In the genomic region with DNA sequence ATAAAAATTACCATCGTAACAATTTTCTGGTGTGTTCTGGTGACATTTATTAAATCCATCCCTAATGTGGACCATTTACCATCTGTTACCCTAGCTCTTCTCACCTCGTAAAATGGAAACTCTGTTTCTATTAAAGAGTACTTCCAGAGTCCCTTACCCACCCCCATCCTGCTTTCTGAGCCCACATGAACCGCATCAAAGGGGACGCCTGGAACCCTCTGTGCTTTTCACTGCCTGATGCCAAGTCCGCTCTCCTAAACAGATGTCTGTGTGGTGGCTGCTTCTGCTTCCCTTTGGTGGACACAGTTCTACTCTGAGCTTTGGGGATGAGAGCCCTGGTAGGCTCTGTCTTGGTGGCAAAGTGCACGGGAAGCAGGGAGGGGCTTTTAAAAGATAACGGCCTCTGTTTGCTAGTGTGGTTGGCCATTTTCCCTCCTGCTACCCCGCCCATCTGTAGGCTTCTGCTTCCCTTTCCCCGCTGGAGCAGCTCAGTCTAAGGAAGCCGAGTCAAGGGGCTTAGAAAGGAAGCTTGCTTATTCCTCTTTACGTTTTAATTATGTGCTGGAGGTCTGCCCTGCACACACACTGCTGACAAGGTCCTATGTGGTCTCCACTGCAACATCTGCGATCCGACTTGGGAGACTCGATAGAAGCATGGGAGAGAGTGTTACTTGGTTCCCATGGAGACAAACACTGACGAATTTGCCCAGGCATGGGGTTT, we compare ENCODE assay signal across 8 mouse cellular contexts. TPM values are rescaled to one million over a fixed set of nuclear protein-coding genes. Genes with fewer than 3 reads are reported as not detected.
DNase-seq lines count a peak whose midpoint lies in the region; ATAC-seq lines count a peak whose summit lies in the region.

No protein-coding gene starts in this region.

- no peak overlapping the region for H3K4me3 ChIP-seq in embryonic facial prominence, embryonic 12.5 days
- no peak overlapping the region for H3K4me3 ChIP-seq in embryonic facial prominence, embryonic 10.5 days
- no peak overlapping the region for H3K4me3 ChIP-seq in midbrain, embryonic 13.5 days (replicated peaks)
- no peak overlapping the region for H3K4me3 ChIP-seq in midbrain, embryonic 11.5 days (ENCODE audit: low read depth, low read length)
- H3K4me3 ChIP-seq in limb, embryonic 10.5 days: peak overlapping the region; percentile 27
- H3K4me3 ChIP-seq in neural tube, embryonic 14.5 days (ENCODE audit: low read depth, low read length): no peak overlapping the region

- WGBS in embryonic facial prominence, embryonic 12.5 days: 54% methylated on average over 15 of the region's 15 CpGs
- WGBS in embryonic facial prominence, embryonic 10.5 days: 69% methylated on average over 15 of the region's 15 CpGs
- 46% methylated on average over 15 of the region's 15 CpGs for WGBS in midbrain, embryonic 13.5 days
- WGBS in midbrain, embryonic 11.5 days: 59% methylated on average over 15 of the region's 15 CpGs
- 27% methylated on average over 15 of the region's 15 CpGs for WGBS in limb, embryonic 10.5 days
- 32% methylated on average over 15 of the region's 15 CpGs for WGBS in neural tube, embryonic 14.5 days

- ATAC-seq in embryonic facial prominence, embryonic 12.5 days (ENCODE audit: insufficient number of reproducible peaks, insufficient read depth, low FRiP score, low TSS enrichment): no peak
- ATAC-seq in midbrain, embryonic 13.5 days: no peak
- ATAC-seq in midbrain, embryonic 11.5 days (ENCODE audit: low FRiP score): no peak
- no peak for ATAC-seq in neural tube, embryonic 14.5 days (ENCODE audit: low read depth)

- H3K4me2 ChIP-seq in embryonic facial prominence, embryonic 12.5 days (replicated peaks): no peak overlapping the region
- H3K4me2 ChIP-seq in midbrain, embryonic 13.5 days (replicated peaks): 0 out of 2 replicates have a peak overlapping the region, but pooled peaks have one; percentile 9
- H3K4me2 ChIP-seq in midbrain, embryonic 11.5 days: no peak overlapping the region
- H3K4me2 ChIP-seq in neural tube, embryonic 14.5 days (ENCODE audit: low read depth, low read length): no peak overlapping the region

- no peak overlapping the region for H3K9ac ChIP-seq in embryonic facial prominence, embryonic 12.5 days
- peak overlapping the region; percentile 39; the same call in 1 of the 2 replicates for H3K9ac ChIP-seq in midbrain, embryonic 13.5 days (replicated peaks)
- no peak overlapping the region for H3K9ac ChIP-seq in midbrain, embryonic 11.5 days (ENCODE audit: low read length)
- H3K9ac ChIP-seq in neural tube, embryonic 14.5 days (replicated peaks; ENCODE audit: low read depth, low read length): no peak overlapping the region

- no peaks in the 10 kb centered on the region for H3K27me3 ChIP-seq in embryonic facial prominence, embryonic 12.5 days
- H3K27me3 ChIP-seq in embryonic facial prominence, embryonic 10.5 days (replicated peaks; ENCODE audit: low read depth, poor library complexity, severe bottlenecking): no peaks in the 10 kb centered on the region
- H3K27me3 ChIP-seq in midbrain, embryonic 13.5 days: no peaks in the 10 kb centered on the region
- H3K27me3 ChIP-seq in midbrain, embryonic 11.5 days (ENCODE audit: control insufficient read depth, insufficient read depth, low read length): no peaks in the 10 kb centered on the region
- H3K27me3 ChIP-seq in limb, embryonic 10.5 days (ENCODE audit: low read depth, poor library complexity, severe bottlenecking): peaks cover 12% of the 10 kb centered on the region; the same call in 1 of the 2 replicates
- no peaks in the 10 kb centered on the region for H3K27me3 ChIP-seq in neural tube, embryonic 14.5 days (ENCODE audit: control insufficient read depth, insufficient read depth, low read length)

- no peaks in the 10 kb centered on the region for H3K9me3 ChIP-seq in embryonic facial prominence, embryonic 12.5 days
- no peaks in the 10 kb centered on the region for H3K9me3 ChIP-seq in embryonic facial prominence, embryonic 10.5 days
- no peaks in the 10 kb centered on the region for H3K9me3 ChIP-seq in midbrain, embryonic 13.5 days
- no peaks in the 10 kb centered on the region for H3K9me3 ChIP-seq in midbrain, embryonic 11.5 days (ENCODE audit: control insufficient read depth, low read length)
- no peaks in the 10 kb centered on the region for H3K9me3 ChIP-seq in limb, embryonic 10.5 days (replicated peaks)
- H3K9me3 ChIP-seq in neural tube, embryonic 14.5 days (ENCODE audit: control insufficient read depth, low read length): no peaks in the 10 kb centered on the region

- H3K36me3 ChIP-seq in embryonic facial prominence, embryonic 12.5 days: peaks cover 28% of the 10 kb centered on the region
- peaks cover 33% of the 10 kb centered on the region for H3K36me3 ChIP-seq in embryonic facial prominence, embryonic 10.5 days (replicated peaks)
- H3K36me3 ChIP-seq in midbrain, embryonic 13.5 days: no peaks in the 10 kb centered on the region
- H3K36me3 ChIP-seq in midbrain, embryonic 11.5 days (ENCODE audit: control insufficient read depth, insufficient read depth, low read length): no peaks in the 10 kb centered on the region
- H3K36me3 ChIP-seq in limb, embryonic 10.5 days: peaks cover 28% of the 10 kb centered on the region
- H3K36me3 ChIP-seq in neural tube, embryonic 14.5 days (ENCODE audit: control insufficient read depth, insufficient read depth, low read length): no peaks in the 10 kb centered on the region

- no peaks in the 10 kb centered on the region for H3K4me1 ChIP-seq in embryonic facial prominence, embryonic 12.5 days
- H3K4me1 ChIP-seq in embryonic facial prominence, embryonic 10.5 days: no peaks in the 10 kb centered on the region
- peaks cover 24% of the 10 kb centered on the region for H3K4me1 ChIP-seq in midbrain, embryonic 13.5 days (replicated peaks)
- no peaks in the 10 kb centered on the region; the same call in 1 of the 2 replicates for H3K4me1 ChIP-seq in midbrain, embryonic 11.5 days (ENCODE audit: control insufficient read depth, insufficient read depth, low read length)
- H3K4me1 ChIP-seq in limb, embryonic 10.5 days: peaks cover 39% of the 10 kb centered on the region
- H3K4me1 ChIP-seq in neural tube, embryonic 14.5 days (ENCODE audit: control insufficient read depth, insufficient read depth, low read length): peaks cover 12% of the 10 kb centered on the region; the same call in 1 of the 2 replicates

- peak overlapping the region; percentile 37; the same call in 1 of the 2 replicates for H3K27ac ChIP-seq in embryonic facial prominence, embryonic 12.5 days
- no peak overlapping the region for H3K27ac ChIP-seq in embryonic facial prominence, embryonic 10.5 days (replicated peaks)
- H3K27ac ChIP-seq in midbrain, embryonic 13.5 days: peak overlapping the region; percentile 51; the same call in 1 of the 2 replicates
- H3K27ac ChIP-seq in midbrain, embryonic 11.5 days (ENCODE audit: low read depth, low read length): no peak overlapping the region
- peak overlapping the region; percentile 77 for H3K27ac ChIP-seq in limb, embryonic 10.5 days
- H3K27ac ChIP-seq in neural tube, embryonic 14.5 days (ENCODE audit: low read depth, low read length): peak overlapping the region; percentile 44

- no peak for DNase-seq in embryonic facial prominence, embryonic 10.5 days (ENCODE audit: low spot score)
- DNase-seq in midbrain, embryonic 11.5 days (ENCODE audit: low spot score, missing footprints): no peak
- peak; percentile 64 for DNase-seq in limb, embryonic 10.5 days (ENCODE audit: low spot score)
- DNase-seq in natural killer cell, adult 2 months (ENCODE audit: low spot score in 2 of 2): no peak
- no peak for DNase-seq in left cerebral cortex, adult 11 months (ENCODE audit: low spot score)

RNA-seq across cellular contexts. Expression of a gene that starts 26.9 kb away (rescaled TPM):
- polyA plus RNA-seq in embryonic facial prominence, embryonic 12.5 days (2016; fragmentation: Nextera tagmentation; extraction: Ambion mirVana): 56.8 and 59.7 TPM in 2 replicates
- polyA plus RNA-seq in embryonic facial prominence, embryonic 10.5 days (2016; fragmentation: Nextera tagmentation; extraction: Ambion mirVana): 36.5 and 36.8 TPM in 2 replicates
- polyA plus RNA-seq in midbrain, embryonic 13.5 days (2015; fragmentation: Nextera tagmentation; extraction: Ambion mirVana): 6.0 and 7.8 TPM in 2 replicates
- 18.6 and 20.5 TPM in 2 replicates for polyA plus RNA-seq in midbrain, embryonic 11.5 days (2014; fragmentation: Nextera tagmentation; extraction: Ambion mirVana)
- polyA plus RNA-seq in limb, embryonic 10.5 days (2016; fragmentation: Nextera tagmentation; extraction: Ambion mirVana): 35.6 and 38.7 TPM in 2 replicates
- polyA plus RNA-seq in neural tube, embryonic 14.5 days (2014; fragmentation: Nextera tagmentation; extraction: Ambion mirVana): 10.1 and 12.8 TPM in 2 replicates

RNA-seq across cellular contexts. Expression of a gene that starts 58.0 kb away (rescaled TPM):
- 144 and 146 TPM in 2 replicates for polyA plus RNA-seq in embryonic facial prominence, embryonic 12.5 days (2016; fragmentation: Nextera tagmentation; extraction: Ambion mirVana)
- polyA plus RNA-seq in embryonic facial prominence, embryonic 10.5 days (2016; fragmentation: Nextera tagmentation; extraction: Ambion mirVana): 91.1 and 112 TPM in 2 replicates
- 23.0 and 23.7 TPM in 2 replicates for polyA plus RNA-seq in midbrain, embryonic 13.5 days (2015; fragmentation: Nextera tagmentation; extraction: Ambion mirVana)
- 36.1 and 38.4 TPM in 2 replicates for polyA plus RNA-seq in midbrain, embryonic 11.5 days (2014; fragmentation: Nextera tagmentation; extraction: Ambion mirVana)
- 160 and 171 TPM in 2 replicates for polyA plus RNA-seq in limb, embryonic 10.5 days (2016; fragmentation: Nextera tagmentation; extraction: Ambion mirVana)
- 26.5 and 33.1 TPM in 2 replicates for polyA plus RNA-seq in neural tube, embryonic 14.5 days (2014; fragmentation: Nextera tagmentation; extraction: Ambion mirVana)

Comparison
In these comparisons a context has a peak if more than half of its experiments do, and no peak if none do; other contexts are left out.
1. H3K27ac ChIP-seq: peak in embryonic facial prominence, embryonic 12.5 days (single experiment), midbrain, embryonic 13.5 days (single experiment), limb, embryonic 10.5 days (single experiment) and neural tube, embryonic 14.5 days (single experiment); none in embryonic facial prominence, embryonic 10.5 days (single experiment) and midbrain, embryonic 11.5 days (single experiment).